Mouse (Mus musculus): ENCODE data around the gene Egln3. TPM values are rescaled to one million over a fixed set of nuclear protein-coding genes. Genes with fewer than 3 reads are reported as not detected.

Gene Egln3
- total RNA-seq, 2 experiments from 2014 or later = 22.1 to 32.5 TPM

DNA sequence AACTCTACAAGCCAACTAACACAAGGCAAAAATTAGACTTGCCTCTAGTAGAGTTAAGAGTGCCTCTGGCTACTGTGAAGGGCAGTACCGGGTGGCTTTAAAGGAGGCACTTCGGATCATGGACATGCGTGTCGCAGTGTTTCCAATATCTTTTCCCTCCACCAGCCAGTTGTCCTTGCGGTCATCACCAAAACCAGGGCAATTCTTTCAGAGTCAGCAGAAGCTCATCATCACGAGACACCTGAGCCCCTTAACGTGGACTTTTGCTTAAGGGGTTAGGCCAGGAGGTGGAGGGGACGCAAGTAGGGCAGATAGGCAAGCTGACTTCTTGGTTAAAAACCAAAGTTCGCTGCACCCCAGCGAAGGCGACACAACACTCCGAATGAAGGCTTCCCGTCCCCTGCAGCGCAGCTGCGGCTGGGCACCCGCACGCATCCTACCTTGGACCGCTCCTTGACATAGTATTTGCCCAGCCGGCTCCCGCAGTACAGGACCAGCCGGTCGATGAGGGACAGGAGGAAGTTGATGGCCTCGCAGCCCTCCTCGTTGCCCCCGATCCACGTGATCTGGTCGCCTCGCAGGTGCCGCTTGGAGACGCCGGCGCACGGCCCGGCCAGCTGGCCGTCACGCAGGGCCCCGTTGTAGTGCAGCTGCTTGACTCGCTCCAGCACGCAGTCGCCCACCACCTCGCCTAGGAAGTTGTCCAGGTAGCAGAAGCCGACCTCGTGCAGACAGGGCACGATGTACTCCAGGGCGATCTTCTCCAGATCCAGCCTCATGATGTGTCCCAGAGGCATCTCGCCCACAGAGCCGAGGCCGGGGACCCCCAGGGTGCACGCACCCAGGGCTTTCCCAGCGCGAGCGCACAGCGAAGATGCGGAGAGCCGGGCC lies 650 bp downstream of the Egln3 start:
- DNase-seq = peak; percentile 27

DNA sequence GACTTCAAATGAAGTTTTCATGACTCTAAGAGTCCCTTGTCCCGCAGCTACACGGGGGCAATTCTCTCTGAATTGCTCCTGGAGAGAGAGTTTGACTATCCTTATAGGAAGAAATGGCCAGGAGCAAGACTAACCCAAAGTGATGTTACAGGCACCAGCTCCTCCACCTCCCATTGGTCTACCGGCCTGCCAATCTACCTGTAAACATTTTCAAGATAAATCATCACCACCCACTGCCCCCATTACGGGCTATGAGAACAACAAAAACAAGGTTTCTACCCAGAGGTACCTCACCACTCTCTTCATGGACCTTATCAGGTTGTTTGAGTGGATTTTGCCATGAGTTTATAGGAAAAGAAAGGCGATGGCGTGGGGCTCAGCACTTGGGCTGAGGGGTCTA lies 1.4 kb downstream of the Egln3 start:
- DNase-seq = no peak

DNA sequence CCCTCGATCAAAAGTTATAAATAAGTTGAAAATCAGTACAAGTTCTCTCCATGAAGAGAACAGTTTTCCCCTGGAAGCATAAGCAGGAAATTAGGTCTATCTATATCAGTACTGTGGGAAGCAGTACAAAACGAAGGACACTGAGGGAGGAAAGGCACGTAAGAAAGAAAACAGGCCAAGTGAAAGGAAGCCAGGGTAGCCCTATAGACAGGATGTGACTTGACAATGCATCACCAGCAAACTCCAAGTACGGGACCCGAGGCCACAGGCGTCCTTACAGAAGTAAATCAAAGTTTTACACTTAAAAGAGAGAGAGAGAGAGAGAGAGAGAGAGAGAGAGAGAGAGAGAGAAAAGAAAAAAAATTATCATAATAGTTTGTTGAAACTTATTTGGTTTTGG lies 2.8 kb downstream of the Egln3 start:
- no peak for DNase-seq

DNA sequence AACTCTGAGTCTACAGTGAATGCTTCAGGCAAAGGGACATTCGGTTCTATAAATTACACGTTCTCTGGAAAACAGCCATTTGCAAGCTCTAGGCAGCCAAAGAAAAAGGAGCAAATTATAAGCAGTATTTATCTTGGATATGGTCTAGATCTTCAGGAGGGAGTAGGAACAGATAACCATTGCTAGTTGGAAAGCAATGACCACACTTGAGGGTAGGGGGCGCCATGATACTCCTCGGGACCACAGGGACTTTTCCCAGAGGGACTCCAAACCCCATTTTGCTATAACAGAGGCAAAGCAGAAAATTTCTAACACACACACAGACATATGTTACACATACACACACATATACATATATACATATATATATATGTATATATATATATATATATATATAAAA lies 3.5 kb downstream of the Egln3 start:
- no peak for DNase-seq

DNA sequence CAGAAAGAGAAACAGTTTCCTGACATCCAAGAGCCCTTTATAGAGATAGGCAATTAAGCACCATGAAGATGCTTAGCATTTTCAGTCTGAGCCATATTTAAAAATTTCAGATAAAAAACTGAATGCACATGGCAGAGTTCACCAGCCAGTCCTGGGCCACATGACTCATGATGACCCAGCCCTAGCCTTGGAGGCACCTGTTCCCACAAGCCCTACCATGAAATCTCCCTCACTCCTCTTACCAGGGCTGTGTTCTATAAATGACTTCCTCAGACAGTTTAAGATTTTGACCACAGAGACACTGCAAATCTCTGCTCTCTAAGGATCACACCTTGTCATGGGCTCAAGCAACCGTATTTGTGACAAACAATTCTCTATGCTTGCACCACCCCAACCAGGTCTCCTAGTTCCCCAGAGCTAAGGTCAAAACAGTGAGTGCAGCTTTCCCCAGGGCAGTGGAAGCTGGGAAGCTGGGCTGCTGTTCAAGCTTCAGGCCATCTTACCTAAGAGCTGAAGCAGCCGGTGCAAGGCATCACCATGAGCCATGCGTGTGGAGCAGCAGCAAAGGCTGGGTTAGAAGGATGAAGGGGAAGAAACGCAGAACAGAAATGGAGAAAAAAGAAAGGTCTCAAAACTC lies 5.3 kb downstream of the Egln3 start:
- DNase-seq = no peak

DNA sequence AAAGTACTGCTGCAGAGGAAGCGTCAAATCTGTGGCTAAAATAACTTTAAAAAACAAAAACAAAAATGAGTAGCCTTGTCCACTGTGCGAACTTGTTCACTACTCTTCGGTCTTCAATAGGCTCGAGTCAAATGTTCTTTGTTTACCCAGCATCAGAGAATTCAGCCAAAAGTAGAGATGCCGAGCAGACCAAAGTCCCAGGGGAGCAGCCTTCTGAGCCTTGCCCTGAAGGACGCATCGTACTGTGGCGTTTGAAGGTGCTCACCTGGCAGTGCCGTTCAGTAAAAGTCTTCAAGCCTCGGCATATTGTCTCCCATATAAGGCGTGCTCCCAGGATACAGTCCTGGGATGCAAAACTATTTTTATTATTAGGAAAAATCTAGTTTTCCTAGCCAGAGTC lies 5.8 kb downstream of the Egln3 start:
- no peak for DNase-seq

DNA sequence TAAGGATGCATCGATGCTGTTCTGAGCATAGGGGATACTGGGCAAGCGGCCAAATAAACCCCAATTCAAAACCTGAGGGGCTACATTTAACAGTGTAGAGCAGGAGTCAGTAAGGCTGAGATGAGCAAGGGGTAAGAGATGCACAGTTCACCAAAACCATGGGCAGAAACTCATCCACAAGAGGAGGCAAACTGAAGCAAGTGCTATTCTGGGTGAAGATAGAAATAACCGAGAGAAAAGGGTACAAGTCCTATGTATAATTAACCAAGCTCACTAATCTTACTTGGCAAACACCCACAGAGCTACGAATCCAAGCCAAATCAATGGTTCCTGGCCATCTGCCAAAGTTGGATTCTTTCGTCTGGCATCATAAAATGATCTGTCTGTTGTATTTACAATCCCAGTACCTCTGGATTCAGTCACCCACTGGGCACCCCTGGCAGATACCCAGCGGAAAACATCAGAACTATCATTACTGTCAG lies 6.3 kb downstream of the Egln3 start:
- DNase-seq = no peak

DNA sequence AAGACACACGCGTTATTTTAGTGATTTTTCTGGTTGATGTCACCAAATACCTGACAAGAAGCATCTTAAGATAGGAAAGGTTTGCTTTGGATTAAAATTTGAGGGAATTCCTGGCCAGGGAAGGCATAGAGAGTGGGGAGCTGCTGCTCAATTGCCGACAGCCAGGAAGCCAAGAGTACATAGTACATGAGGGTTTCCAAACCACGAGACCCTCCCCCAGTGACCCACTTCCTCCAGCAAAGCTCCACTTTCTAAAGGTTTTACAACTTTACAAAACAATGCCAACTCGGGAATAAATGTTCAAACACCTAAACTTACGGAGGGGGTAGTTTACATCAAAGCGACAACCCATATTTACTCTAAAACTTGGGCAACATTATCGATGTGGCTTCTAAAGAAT lies 6.8 kb downstream of the Egln3 start:
- DNase-seq = no peak

DNA sequence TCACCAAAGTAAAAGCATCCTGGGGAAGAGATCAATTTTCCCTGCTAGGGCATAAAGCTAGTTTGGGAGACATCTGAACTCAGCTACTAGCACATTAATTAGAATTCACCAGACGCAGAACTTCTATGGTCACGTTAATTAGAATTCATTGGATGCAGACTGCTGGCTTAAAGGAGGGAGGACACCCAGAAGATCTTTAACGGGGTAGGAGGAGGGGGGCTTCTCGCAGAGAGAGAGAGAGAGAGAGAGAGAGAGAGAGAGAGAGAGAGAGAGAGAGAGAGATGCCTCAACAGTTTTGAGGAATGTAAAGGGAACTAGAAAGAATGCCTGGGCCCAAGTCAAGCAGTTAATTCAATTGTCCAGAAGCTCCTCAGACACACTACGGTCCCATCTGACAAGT lies 9.5 kb downstream of the Egln3 start:
- DNase-seq = no peak

DNA sequence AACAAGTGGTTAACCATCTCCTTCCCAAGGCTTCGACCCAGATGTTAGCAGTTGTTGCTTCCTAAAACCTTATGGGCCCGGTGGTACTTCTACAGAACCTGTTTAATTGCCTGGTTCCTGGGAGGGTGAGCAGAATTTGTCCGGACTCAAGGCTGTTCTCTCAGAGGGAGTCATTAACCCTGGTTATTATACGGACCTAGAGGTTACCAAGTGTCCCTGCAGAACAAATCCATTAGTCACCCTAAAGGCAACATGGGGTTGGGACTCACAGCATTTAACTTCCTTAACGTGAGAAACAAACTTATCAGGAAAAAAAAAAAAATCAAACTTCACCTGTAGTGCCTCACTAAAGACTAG lies 11.4 kb downstream of the Egln3 start:
- DNase-seq = no peak

DNA sequence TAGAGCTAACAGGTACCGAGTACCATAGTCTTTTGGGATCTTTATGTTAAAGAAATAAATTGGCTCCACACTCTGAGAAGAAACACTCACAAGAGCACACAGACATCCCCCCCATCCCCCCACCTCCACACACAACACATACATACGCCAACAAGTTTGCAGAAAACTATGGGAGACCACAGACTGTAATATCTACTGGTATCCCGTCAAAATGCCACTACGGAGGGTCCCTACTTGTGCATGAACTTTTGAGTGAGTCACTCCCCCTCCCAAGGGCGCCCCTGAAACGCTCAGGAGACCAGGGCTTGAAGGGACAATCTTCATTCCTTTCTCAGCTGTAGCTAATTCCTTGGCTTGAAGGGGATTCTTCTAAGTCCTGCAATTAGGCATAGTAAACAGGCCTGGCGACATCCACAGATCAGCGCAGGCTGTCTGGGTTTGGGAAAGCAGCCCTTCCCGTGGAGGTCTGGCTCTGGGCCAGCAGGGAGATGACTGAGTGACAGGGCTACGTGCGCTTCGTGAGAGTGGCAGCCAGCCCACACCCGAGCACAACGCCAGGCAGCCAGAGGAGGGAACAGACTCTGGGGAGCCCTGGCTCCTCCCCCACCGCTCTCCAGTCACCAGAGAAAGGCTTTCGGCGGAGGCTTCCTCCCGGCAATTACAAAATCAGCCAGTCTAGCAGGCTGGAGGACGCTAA lies 11.9 kb downstream of the Egln3 start:
- DNase-seq = peak; percentile 85

DNA sequence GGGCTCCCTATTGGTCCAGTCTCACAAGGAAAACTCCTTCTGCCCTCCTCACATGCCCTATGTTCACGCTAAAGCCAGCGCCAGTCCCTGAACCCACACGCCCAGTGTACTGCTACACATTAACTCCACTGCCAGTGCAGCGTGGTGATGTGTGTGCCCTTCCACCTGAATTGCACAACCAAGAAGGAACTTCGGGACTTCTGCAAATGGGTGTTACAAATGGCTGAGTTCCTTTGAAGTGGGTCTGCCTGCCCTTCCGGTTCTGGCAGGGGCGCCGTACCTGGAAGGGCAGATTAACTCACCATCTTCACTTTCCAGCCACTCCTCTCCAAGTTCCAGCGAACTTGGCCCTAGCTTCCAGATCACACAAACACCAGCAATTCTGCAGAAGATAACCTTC lies 12.5 kb downstream of the Egln3 start:
- DNase-seq = no peak

DNA sequence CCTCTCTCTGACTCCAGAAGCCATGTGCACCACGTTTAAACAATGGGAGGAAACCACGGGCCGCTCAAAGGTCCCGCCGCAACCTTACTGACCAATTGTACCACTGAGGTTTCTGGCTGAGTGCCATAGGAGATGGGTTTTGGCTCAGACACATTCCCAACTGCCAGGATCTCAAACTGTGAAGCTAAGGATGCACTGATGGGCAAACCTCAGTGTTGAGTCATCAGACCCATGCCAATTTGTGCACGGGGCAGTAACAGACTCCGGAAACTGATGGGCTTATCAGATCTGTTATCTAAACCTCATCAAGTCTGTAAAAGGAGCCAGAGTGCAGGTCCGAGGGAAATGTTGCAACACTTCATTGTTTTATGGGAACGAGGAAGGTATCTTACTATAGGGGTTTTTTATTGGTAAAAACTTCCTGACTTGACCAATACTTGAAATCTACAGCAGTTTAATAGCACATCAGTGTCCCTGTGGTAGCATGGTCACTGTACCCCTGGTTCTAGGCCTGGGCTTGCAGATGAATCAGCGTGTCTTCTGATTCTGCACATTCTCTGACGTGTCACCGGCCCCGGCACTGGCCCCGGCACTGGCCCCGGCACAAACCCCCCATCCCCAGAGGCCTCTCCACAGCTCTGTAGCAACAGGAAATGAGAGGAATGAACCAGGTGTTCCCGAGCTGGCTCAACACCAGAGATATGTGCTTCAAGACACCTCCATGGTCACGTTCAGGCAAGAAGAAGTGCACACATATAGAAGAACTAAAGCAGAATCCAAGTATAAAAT lies 15.7 kb downstream of the Egln3 start:
- peak; percentile 33 for DNase-seq

DNA sequence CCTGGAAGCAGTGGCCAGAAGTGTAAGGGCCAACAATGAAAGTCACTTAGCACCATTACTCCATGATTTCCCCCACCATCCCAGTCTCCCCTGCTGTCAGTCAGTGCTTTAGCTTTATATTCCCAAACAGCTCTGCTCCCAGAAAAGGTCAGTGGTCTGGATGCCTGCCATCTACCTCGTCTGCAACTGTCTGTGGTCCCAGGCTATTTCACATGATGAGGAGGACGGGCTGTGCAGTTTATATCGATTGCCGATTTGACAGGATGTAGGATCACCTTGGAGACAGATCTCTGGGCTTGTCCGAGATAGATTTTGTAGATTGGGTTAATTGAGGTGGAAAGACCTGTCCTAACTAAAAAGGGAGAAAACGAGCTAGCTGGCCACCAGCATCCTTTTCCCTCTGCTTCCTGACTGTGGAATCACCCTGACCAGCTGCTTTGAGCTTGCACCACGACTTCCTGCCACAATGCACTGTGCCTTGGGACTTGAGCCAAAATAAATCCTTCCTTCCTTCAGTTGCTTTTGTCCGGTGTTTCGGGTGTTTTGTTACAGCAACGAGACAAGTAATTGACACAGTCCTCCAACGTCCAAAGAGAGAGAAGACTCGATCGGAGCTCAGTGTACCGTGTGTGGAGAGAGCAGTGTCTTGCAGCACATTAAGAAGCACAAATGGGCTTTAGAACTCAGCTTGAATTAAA lies 16.6 kb downstream of the Egln3 start:
- DNase-seq = no peak

DNA sequence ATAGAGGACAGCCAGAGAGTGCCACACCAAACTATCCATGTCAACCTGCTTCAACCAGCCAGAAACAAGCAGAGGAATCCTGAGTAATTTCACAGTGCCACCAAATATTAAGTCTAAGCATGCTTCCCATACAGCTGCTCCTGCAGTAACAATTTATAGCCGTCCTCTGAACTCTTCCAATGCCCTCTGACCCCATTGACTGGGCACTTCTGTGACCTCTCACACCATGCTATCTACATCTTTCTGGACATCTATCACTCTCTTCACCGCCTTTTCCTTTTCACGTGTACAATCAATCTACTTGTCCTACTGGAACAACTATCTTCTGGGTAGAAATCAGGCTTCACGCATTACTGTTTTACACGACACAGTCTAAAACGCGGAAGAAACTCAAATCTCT lies 19.4 kb downstream of the Egln3 start:
- DNase-seq = no peak

DNA sequence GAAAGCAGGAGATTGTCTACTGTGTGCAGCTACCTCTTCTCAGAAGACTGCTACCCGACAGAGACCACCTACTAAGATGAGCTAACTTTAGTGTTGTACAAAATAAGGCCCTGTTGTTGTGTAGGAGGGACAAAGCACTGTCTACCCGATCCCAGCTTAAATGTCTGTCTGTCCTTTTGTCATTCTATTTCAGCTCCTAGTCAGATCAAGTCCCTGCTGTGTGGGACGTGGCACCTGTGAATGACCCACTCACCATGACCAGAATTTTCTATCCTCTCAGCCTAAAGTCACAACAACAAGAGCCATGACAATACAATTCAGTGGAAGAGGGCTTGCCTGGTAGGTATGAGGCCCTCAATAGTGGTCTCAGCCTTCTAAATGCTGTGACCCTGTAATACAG lies 25.3 kb downstream of the Egln3 start:
- DNase-seq = no peak

DNA sequence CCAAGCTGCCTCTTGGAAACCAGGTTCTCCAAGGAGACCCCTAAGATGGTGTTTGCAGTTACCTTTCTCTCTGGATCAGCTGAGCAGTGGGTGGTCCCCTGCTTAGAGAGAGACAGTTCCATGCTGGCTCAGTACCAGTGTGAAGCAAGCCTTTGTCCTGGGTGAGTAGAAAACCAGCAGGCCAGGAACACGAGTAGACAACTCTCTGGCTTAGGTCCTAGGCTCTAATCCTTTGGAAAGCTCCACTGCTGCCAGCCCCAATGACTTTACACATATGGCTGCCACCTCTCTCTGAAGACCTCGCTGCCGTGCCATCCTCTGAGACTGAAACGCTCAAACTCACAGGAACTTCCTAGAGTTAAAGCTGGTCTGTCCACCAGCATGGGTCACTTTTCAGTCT lies 34.9 kb downstream of the Egln3 start:
- no peak for DNase-seq

DNA sequence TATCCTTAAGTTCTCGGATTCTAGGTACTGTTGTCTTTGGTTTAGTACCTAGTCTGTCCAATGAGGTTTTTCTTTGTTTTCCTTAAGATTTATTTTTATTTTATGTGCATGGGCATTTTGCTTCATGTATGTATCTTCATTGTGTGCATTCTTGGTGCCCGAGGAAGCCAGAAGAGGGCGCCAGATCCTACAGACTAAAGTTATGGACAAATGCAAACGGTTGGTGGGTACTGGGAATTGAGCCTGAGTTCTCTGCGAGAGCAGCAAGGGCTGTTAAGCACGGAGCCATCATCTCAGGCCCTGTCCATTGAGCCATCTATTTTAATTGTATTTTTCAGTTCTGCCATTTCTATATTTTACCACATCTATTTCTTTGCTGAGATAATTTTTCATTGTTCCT lies 35.9 kb downstream of the Egln3 start:
- no peak for DNase-seq

DNA sequence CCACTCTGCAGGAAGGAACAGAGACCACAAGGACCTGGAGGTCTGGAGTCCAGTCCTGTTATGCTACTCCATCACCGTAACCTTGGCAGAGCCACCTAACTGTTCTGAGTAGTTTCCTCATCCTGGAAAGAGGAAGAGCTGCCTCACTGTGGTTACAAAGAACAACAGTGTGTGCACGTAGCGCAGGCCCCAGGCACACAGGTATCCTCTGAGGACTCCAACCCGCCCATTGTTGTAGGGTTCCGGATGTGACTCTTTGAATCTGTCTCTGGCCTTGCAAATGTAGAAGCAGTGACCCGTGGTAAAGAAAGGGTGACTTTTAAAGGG lies 39.0 kb downstream of the Egln3 start:
- DNase-seq = no peak

DNA sequence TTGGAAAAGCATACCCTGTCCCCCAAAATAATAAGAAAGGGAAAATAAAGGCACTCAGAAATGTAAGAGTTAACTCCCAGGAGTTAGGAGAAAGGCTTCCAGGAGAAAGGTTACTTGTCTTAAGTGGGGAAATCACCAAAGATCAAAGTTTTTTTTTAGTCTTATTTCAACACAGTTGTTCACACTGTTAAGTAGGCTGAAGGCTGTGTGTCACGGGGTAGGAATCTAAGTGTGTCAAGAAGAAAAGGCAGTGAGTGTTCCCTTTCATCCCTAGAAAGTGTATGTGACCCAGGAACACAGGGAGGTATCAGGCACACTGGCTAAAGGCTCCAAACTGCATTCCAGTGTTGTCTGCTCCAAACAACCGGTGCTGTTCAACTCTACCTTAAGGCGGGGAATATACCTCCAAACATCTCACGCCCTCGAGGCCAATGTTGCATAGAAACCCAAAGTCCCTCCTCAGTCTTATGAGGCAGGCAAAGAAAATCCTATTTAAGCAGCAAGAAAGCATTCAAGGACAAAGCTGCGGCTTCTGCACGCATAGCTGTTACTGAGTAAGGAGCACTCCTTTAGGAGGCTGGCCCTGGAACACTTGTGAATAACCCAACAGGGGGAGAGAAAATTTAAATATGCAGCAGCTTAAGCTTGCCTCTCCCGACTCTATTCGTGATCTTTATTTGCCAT lies 39.5 kb downstream of the Egln3 start:
- no peak for DNase-seq

DNA sequence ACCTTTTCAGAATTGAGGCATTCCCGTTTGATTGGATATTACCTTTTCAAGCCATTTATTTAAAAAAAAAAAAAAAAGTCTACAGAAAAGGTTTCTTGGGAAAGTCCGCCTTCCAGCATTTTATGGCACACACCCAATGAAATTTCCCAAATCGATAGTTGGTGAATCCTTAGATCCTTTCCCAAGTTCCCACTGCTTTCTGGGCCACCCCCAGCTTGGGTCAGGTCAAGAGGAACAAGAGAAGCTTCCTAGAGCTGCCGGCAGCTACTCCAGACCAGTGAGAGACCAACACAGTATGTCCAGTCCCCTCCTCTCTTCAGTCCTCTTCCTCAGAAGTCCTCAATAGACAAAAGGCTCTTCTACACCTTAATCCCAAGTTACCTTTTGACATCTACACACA lies 40.5 kb downstream of the Egln3 start:
- no peak for DNase-seq

Measured in gastrocnemius, postnatal 25 days (tissue).